Mouse (Mus musculus): ENCODE measurements around the gene Rpl23a.

Rpl23a gene

GRCm38 (mm10) chr11:78167257-78167959 lies 16.0 kb downstream of the Rpl23a start:
- no peak for DNase-seq (ENCODE audit: low spot score in 2 of 2)

- no peak for DNase-seq (ENCODE audit: low spot score in 2 of 2)
Measured at GRCm38 (mm10) chr11:78166640-78167039, 16.7 kb downstream of the Rpl23a start.

DNA sequence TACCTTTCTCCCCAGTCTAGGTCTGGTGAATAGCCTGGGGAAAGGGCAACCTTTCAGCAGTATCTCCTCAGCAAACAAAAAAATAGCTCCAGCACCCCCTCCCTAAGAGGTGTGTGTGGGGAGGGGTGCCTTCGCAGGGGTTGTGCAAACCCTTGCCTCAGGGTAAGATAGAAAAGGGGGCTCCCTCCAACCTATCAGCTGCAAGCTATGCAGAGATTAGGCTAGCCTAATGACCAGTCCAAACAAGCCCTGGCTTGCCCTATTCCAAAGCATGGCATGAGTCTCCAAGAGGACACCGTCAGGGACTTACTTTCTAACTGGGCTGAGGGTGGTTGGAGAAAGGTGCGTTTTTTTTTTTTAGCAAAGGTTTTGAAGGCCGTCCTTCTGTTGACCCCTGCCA lies 17.2 kb downstream of the Rpl23a start:
- no peak for DNase-seq (ENCODE audit: low spot score in 2 of 2)

DNA sequence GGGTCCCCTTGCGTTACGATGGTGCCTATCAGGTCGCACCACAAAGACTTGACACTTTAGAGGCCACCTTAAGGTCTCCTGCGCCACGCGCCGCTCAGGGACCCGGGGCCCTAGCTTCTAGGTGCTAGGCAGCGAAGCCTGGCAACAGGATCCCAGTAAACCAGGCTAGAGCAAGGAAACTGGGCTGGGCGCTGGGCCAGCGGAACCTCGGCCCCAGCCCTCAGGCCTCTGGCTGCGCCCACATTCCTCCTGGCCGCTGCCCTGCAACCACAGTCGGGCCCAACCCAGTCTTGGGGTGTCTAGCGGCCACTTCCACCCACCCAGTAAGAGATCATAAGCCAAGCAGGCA lies 17.6 kb downstream of the Rpl23a start:
- DNase-seq (ENCODE audit: low spot score in 2 of 2) = peak in 1 of 2 experiments; percentile 50

GRCm38 (mm10) chr11:78164924-78165760 lies 18.2 kb downstream of the Rpl23a start, which contains the start of gene Traf4:
Gene Traf4, minus strand, starts transcription at chr11:78165589.
- DNase-seq (ENCODE audit: low spot score in 2 of 2) = peak in 1 of 2 experiments; percentile 83

DNA sequence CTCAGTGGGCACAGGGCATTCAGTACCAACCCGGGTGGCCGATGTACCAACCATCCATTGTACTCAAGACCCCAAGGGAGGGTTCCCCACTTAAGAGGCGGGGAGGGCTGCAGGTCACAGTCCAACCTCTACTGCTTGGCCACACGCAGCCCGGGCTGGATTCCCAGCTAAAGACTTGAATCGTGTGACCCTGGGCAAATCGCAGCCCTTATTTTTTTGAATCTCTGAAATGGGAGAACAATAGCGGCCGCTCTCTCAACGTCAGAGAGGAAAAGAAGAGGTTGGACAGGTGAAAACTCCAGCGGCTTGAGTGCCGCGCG lies 18.8 kb downstream of the Rpl23a start:
- no peak for DNase-seq (ENCODE audit: low spot score in 2 of 2)

DNA sequence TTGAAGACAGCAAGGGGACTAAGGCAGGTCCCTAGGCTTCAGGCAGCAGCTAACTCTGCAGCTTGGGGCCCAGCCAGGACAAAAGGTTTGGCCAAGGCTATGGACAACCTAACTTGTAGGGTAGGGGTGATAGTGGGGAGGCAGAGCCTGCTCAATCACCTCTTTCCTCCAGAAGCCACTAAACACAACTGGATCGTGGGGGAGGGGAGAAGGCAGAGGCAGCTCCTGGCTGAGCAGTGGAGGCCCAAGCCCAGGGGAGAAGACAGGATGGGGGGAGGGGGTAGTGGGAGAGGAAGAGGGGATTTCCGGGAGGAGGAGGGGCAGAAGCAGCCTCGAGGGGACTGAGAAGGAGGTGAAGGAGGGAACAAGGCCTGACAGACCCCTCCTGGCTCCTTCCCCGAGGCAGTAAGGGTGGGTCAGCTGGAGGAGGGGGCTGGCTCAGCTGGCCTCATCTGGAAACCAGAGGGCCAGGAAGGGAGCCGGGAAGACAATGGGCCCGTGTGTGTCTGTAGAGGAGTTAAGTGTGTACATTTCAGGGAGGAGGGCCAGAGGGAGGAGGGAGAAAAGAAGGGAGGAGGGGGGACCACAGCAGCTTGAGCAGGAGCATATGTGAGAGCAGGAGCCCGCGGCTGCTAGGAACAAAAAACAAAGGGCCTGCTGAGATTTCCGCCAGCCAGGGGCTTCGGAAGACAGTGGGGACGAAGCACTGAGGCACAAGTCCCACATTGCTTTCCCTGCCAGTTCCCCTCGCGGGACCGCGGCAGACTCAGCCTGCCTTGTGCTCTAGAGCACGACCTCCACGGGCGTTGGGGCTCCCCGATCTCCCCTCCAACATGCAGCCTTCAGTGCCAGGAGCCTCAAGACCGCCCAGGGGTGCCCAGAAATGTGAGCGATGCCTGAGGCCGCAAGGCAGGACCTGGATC lies 19.4 kb downstream of the Rpl23a start:
- no peak for DNase-seq (ENCODE audit: low spot score in 2 of 2)

DNA sequence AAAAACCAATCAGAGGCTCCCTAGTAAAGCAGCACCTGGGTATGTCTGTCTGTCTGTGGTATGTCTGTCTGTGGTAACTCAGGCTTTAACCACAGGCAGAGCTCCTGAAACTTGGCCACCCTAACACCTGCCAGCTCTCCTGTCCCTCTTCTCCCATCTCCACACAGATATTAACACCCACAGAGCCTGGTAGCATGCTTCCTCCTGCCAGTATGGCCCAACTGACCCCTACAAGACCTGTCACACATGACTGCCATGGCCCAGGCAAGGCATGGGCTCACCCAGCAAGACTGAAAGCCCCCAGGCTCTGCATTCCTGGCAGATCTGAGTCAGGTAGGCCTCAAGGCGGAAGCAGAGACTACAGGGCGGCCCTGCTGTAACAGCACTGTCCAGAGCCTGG lies 20.3 kb downstream of the Rpl23a start:
- no peak for DNase-seq (ENCODE audit: low spot score in 2 of 2)

DNA sequence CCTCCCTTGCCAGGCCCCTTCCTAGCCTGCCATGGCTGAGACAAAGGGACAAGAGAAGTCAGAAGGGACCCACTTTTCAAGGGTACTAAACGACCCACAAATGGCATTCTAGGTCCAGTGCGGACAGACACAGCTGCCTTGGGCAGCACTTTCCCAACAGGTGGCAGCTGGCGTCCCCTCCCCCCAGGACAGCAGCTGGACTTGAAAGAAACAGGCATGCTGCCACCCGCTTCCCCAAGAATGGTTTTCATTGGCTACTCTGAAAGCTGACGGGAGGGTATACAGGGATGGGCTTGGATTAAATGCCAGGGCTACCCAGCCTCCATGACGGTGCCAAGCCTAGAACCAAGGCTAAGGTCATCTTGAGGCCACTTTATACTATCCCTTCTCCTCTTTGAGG lies 20.9 kb downstream of the Rpl23a start:
- DNase-seq (ENCODE audit: low spot score in 2 of 2) = peak in 1 of 2 experiments; percentile 63

DNA sequence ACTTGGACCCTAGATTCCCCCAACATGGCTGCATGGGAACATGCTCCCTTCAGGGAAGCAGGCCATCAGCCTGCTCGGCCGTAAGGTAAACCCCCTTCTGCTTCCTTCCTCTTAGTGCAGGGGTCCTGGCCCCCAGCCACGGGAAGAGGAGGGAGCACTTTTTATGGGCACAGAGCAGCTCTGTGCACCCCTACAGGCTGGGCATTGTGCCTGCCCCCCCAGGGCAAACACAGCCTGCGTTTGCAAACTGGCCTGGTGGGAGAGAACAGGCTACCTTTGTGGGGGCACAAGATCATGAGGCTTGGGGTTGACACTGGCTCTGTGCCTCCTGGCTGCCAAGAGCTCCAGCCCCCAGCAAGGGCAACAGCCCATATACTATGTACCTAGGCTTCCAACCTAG lies 21.4 kb downstream of the Rpl23a start:
- DNase-seq (ENCODE audit: low spot score in 2 of 2) = no peak

- no peak for DNase-seq (ENCODE audit: low spot score in 2 of 2)
Measured at GRCm38 (mm10) chr11:78161169-78161568, 22.2 kb downstream of the Rpl23a start.

DNA sequence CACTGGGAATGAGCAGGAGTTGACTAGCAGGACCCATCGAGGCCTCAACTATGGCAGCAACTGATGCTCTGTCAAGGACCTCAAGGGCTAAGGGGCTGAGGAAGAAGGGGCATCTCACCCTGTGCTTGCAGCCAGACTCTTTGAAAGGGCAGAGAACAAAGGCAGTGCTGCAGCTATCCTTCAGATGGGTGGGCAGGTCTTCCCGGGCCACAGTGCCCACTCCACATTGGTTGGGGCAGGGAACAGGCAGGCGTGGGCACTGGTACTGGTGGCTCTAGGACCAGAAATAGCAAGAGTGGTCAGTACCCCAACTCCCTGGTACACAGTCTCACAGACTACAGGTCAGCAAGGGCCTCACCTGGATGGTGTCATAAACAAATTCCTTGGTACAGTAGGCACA lies 22.7 kb downstream of the Rpl23a start:
- DNase-seq (ENCODE audit: low spot score in 2 of 2) = no peak

GRCm38 (mm10) chr11:78160171-78160570 lies 23.2 kb downstream of the Rpl23a start:
- DNase-seq (ENCODE audit: low spot score in 2 of 2) = no peak

DNA sequence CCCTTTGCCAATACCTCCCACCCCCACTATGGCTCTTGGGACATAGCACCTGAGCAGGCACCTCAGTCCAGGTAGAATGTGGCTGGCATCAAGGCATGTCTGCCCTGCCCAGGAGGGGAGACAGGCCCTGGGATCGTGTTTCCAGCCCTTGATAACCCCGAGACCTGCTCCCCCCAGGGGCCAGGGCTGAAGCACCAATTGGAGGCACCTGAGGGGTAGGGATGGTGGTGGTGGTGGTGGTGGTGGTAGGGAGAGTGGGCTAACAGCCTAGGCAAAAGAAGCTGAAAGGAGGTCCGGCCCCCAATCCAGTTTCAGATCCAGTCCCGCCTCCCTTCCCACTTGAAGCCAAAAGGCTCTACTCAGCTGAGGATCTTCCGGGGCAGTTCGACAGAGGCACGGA lies 23.8 kb downstream of the Rpl23a start:
- DNase-seq (ENCODE audit: low spot score in 2 of 2) = no peak

DNA sequence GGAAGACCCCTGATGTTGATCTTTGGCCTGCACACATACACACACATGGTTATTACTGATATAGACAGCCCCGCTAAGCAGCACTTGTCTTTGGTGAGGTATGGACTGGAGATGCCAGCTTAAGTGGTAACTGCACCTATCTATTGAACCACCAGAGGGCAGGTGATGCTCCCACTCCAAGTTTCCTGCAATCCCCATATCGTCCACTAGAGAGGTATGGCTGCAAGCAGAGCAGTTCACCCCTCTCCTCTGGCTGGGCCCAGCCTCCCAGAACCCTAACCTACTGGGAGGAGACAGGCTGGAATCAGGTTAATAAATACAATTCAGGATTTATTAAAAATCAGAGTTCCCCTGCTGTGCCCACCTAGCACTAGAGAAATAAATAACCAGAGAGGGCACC lies 24.3 kb downstream of the Rpl23a start:
- peak in 1 of 2 experiments; percentile 81 for DNase-seq (ENCODE audit: low spot score in 2 of 2)

GRCm38 (mm10) chr11:78156156-78156699 lies 27.2 kb downstream of the Rpl23a start:
- no peak for DNase-seq (ENCODE audit: low spot score in 2 of 2)

DNA sequence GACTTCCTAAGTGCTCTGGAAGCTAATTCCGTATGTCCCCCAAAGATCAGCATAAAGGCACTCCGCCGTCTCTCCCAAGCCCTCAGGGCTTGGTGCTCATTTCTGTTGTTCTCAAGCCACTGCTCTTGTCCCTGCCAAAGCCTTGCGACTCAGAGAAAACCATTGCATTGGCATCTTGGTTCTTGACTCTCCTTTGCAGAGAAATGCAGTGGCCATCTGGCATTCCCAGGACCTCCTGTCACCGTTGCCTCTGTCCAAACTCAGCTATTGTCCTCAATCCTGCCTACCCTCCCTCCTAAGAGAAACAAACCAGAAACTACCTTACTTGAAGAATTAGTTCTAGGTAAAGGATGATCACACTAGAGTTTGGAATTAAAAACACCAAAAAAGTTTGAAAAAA lies 27.7 kb downstream of the Rpl23a start:
- no peak for DNase-seq (ENCODE audit: low spot score in 2 of 2)

DNA sequence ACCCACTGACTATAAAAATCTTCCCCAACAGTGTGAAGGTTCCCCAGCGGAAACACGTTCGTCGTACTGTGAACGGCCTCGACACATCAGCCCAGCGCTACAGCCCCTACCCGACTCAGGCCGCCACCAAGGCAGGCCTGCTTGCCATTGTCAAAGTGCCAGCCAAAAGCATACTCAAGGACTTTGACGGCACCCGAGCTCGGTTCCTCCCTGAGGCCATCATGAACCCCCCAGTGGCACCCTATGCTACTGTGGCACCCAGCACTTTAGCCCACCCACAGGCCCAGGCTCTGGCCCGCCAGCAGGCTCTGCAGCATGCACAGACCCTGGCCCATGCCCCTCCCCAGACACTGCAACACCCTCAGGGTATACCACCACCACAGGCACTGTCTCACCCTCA lies 29.6 kb downstream of the Rpl23a start:
- no peak for DNase-seq (ENCODE audit: low spot score in 2 of 2)

- peak in 1 of 2 experiments; percentile 91 for DNase-seq (ENCODE audit: low spot score in 2 of 2)
Measured at GRCm38 (mm10) chr11:78152299-78153231, 30.8 kb downstream of the Rpl23a start.

- DNase-seq (ENCODE audit: low spot score in 2 of 2) = no peak
Measured at GRCm38 (mm10) chr11:78151161-78151560, 32.2 kb downstream of the Rpl23a start.
